Mouse (Mus musculus): ENCODE results near the gene Lyst. TPM values are rescaled to one million over a fixed set of nuclear protein-coding genes. Genes with fewer than 3 reads are reported as not detected.
A peak's percentile ranks its signal among the peaks of the same experiment; 100 is the strongest.

Gene Lyst
- polyA plus RNA-seq, 1 experiment from 2014 or later, result 4.6 TPM

- Histone ChIP-seq H3K36me3 (ENCODE audit: control insufficient read depth, insufficient read depth) (peaks cover 3% of the 10 kb centered on the region), H3K4me1 (ENCODE audit: control insufficient read depth, low read depth, low read length) (no peaks in the 10 kb centered on the region), H3K4me2 (ENCODE audit: low read depth, low read length) (no peak overlapping the region), H3K9me3 (replicated peaks; ENCODE audit: control insufficient read depth, low read length) (no peaks in the 10 kb centered on the region), H3K4me3 (ENCODE audit: low read depth, low read length) (no peak overlapping the region), H3K9ac (ENCODE audit: low read depth, low read length) (no peak overlapping the region), H3K27me3 (ENCODE audit: control insufficient read depth, insufficient read depth, low read depth, low read length) (no peaks in the 10 kb centered on the region), H3K27ac (ENCODE audit: low read length) (no peak overlapping the region)
- WGBS (ENCODE audit: insufficient replicate concordance), result 72% methylated on average over 11 of the region's 11 CpGs
- ATAC-seq (ENCODE audit: low read depth), result no peak
These were observed 186.9 kb downstream of the Lyst start for GRCm38 (mm10) chr13:13777052-13777451.

GRCm38 (mm10) chr13:13777696-13778095 lies 187.5 kb downstream of the Lyst start:
- H3K27ac ChIP-seq (ENCODE audit: low read length), result no peak overlapping the region
- H3K4me3 ChIP-seq (ENCODE audit: low read depth, low read length), result no peak overlapping the region
- peaks cover 3% of the 10 kb centered on the region for H3K36me3 ChIP-seq (ENCODE audit: control insufficient read depth, insufficient read depth)
- H3K4me1 ChIP-seq (ENCODE audit: control insufficient read depth, low read depth, low read length), result no peaks in the 10 kb centered on the region
- H3K27me3 ChIP-seq (ENCODE audit: control insufficient read depth, insufficient read depth, low read depth, low read length), result peaks cover under 1% of the 10 kb centered on the region; the same call in 1 of the 2 replicates
- no peak for ATAC-seq (ENCODE audit: low read depth)
- no peaks in the 10 kb centered on the region for H3K9me3 ChIP-seq (replicated peaks; ENCODE audit: control insufficient read depth, low read length)
- H3K9ac ChIP-seq (ENCODE audit: low read depth, low read length), result no peak overlapping the region
- WGBS (ENCODE audit: insufficient replicate concordance), result 74% methylated on average over 8 of the region's 8 CpGs
- no peak overlapping the region for H3K4me2 ChIP-seq (ENCODE audit: low read depth, low read length)

GRCm38 (mm10) chr13:13778837-13779458 lies 188.8 kb downstream of the Lyst start:
- Histone ChIP-seq H3K9me3 (replicated peaks; ENCODE audit: control insufficient read depth, low read length) (no peaks in the 10 kb centered on the region), H3K4me2 (ENCODE audit: low read depth, low read length) (no peak overlapping the region), H3K4me1 (ENCODE audit: control insufficient read depth, low read depth, low read length) (peaks cover under 1% of the 10 kb centered on the region; the same call in 1 of the 2 replicates), H3K27ac (ENCODE audit: low read length) (no peak overlapping the region), H3K9ac (ENCODE audit: low read depth, low read length) (no peak overlapping the region), H3K27me3 (ENCODE audit: control insufficient read depth, insufficient read depth, low read depth, low read length) (peaks cover 13% of the 10 kb centered on the region), H3K36me3 (ENCODE audit: control insufficient read depth, insufficient read depth) (peaks cover 3% of the 10 kb centered on the region), H3K4me3 (ENCODE audit: low read depth, low read length) (no peak overlapping the region)
- no peak for ATAC-seq (ENCODE audit: low read depth)
- 39% methylated on average over 1 of the region's 1 CpGs for WGBS (ENCODE audit: insufficient replicate concordance)

GRCm38 (mm10) chr13:13780271-13780670 lies 190.1 kb downstream of the Lyst start:
- Histone ChIP-seq H3K27me3 (ENCODE audit: control insufficient read depth, insufficient read depth, low read depth, low read length) (peaks cover 26% of the 10 kb centered on the region), H3K4me3 (ENCODE audit: low read depth, low read length) (no peak overlapping the region), H3K27ac (ENCODE audit: low read length) (no peak overlapping the region), H3K4me1 (ENCODE audit: control insufficient read depth, low read depth, low read length) (peaks cover 2% of the 10 kb centered on the region; the same call in 1 of the 2 replicates), H3K9me3 (replicated peaks; ENCODE audit: control insufficient read depth, low read length) (no peaks in the 10 kb centered on the region), H3K4me2 (ENCODE audit: low read depth, low read length) (no peak overlapping the region), H3K9ac (ENCODE audit: low read depth, low read length) (no peak overlapping the region), H3K36me3 (ENCODE audit: control insufficient read depth, insufficient read depth) (peaks cover 3% of the 10 kb centered on the region)
- 60% methylated on average over 3 of the region's 3 CpGs for WGBS (ENCODE audit: insufficient replicate concordance)
- no peak for ATAC-seq (ENCODE audit: low read depth)

- WGBS (ENCODE audit: insufficient replicate concordance), result 46% methylated on average over 4 of the region's 4 CpGs
- H3K27me3 ChIP-seq (ENCODE audit: control insufficient read depth, insufficient read depth, low read depth, low read length), result peaks cover 34% of the 10 kb centered on the region
- ATAC-seq (ENCODE audit: low read depth), result no peak
- H3K9ac ChIP-seq (ENCODE audit: low read depth, low read length), result no peak overlapping the region
- no peak overlapping the region for H3K4me3 ChIP-seq (ENCODE audit: low read depth, low read length)
- peaks cover 3% of the 10 kb centered on the region for H3K36me3 ChIP-seq (ENCODE audit: control insufficient read depth, insufficient read depth)
- H3K27ac ChIP-seq (ENCODE audit: low read length), result no peak overlapping the region
- no peak overlapping the region for H3K4me2 ChIP-seq (ENCODE audit: low read depth, low read length)
- peaks cover 2% of the 10 kb centered on the region; the same call in 1 of the 2 replicates for H3K4me1 ChIP-seq (ENCODE audit: control insufficient read depth, low read depth, low read length)
- no peaks in the 10 kb centered on the region for H3K9me3 ChIP-seq (replicated peaks; ENCODE audit: control insufficient read depth, low read length)
These were observed 190.8 kb downstream of the Lyst start for GRCm38 (mm10) chr13:13781026-13781425.

- H3K4me3 ChIP-seq (ENCODE audit: low read depth, low read length), result no peak overlapping the region
These were observed 193.1 kb downstream of the Lyst start for GRCm38 (mm10) chr13:13783296-13783695.

GRCm38 (mm10) chr13:13783894-13784419 lies 193.8 kb downstream of the Lyst start, which contains the start of gene Gng4:
Gene Gng4, plus strand, starts transcription at chr13:13784059.
- H3K36me3 ChIP-seq (ENCODE audit: control insufficient read depth, insufficient read depth), result no peaks in the 10 kb centered on the region
- 2% methylated on average over 43 of the region's 43 CpGs for WGBS (ENCODE audit: insufficient replicate concordance)
- no peak within 1 kb of the TSS for H3K27ac ChIP-seq (ENCODE audit: low read length)
- H3K4me1 ChIP-seq (ENCODE audit: control insufficient read depth, low read depth, low read length), result peaks cover 2% of the 10 kb centered on the region; the same call in 1 of the 2 replicates
- H3K9ac ChIP-seq (ENCODE audit: low read depth, low read length), result no peak within 1 kb of the TSS
- H3K27me3 ChIP-seq (ENCODE audit: control insufficient read depth, insufficient read depth, low read depth, low read length), result peaks cover 37% of the 10 kb centered on the region
- peak within 1 kb of the TSS; percentile 50 for H3K4me3 ChIP-seq (ENCODE audit: low read depth, low read length)
- H3K4me2 ChIP-seq (ENCODE audit: low read depth, low read length), result peak within 1 kb of the TSS; percentile 74
- H3K9me3 ChIP-seq (replicated peaks; ENCODE audit: control insufficient read depth, low read length), result no peaks in the 10 kb centered on the region
- ATAC-seq (ENCODE audit: low read depth), result peak; percentile 7; the same call in 1 of the 2 replicates

More at GRCm38 (mm10) chr13:13783296-13783695, 193.1 kb downstream of the Lyst start:
- Histone ChIP-seq H3K9ac (ENCODE audit: low read depth, low read length) (no peak overlapping the region), H3K4me2 (ENCODE audit: low read depth, low read length) (no peak overlapping the region), H3K27me3 (ENCODE audit: control insufficient read depth, insufficient read depth, low read depth, low read length) (peaks cover 37% of the 10 kb centered on the region), H3K9me3 (replicated peaks; ENCODE audit: control insufficient read depth, low read length) (no peaks in the 10 kb centered on the region), H3K4me1 (ENCODE audit: control insufficient read depth, low read depth, low read length) (peaks cover 2% of the 10 kb centered on the region; the same call in 1 of the 2 replicates), H3K36me3 (ENCODE audit: control insufficient read depth, insufficient read depth) (no peaks in the 10 kb centered on the region), H3K27ac (ENCODE audit: low read length) (no peak overlapping the region)
- no peak for ATAC-seq (ENCODE audit: low read depth)
- WGBS (ENCODE audit: insufficient replicate concordance), result 38% methylated on average over 7 of the region's 7 CpGs

- Histone ChIP-seq H3K4me3 (ENCODE audit: low read depth, low read length) (peak overlapping the region; percentile 50), H3K4me2 (ENCODE audit: low read depth, low read length) (peak overlapping the region; percentile 74), H3K9me3 (replicated peaks; ENCODE audit: control insufficient read depth, low read length) (no peaks in the 10 kb centered on the region), H3K27ac (ENCODE audit: low read length) (no peak overlapping the region), H3K27me3 (ENCODE audit: control insufficient read depth, insufficient read depth, low read depth, low read length) (peaks cover 37% of the 10 kb centered on the region), H3K36me3 (ENCODE audit: control insufficient read depth, insufficient read depth) (no peaks in the 10 kb centered on the region), H3K9ac (ENCODE audit: low read depth, low read length) (no peak overlapping the region), H3K4me1 (ENCODE audit: control insufficient read depth, low read depth, low read length) (peaks cover 2% of the 10 kb centered on the region; the same call in 1 of the 2 replicates)
- 0 out of 2 replicates have a peak, but pooled peaks have one; percentile 7 for ATAC-seq (ENCODE audit: low read depth)
- under 1% methylated on average over 58 of the region's 59 CpGs for WGBS (ENCODE audit: insufficient replicate concordance)
These were observed 194.3 kb downstream of the Lyst start for GRCm38 (mm10) chr13:13784420-13784936.
